Mouse (Mus musculus) layer of hippocampus, postnatal 10 days (tissue): ENCODE measurements around the gene Spen. TPM values are rescaled to one million over a fixed set of nuclear protein-coding genes. Genes with fewer than 3 reads are reported as not detected.

Source experiments
- DNase-seq, 2 experiments: peaks; one replicate each; pipeline ENCODE4 v3.0.0; 2021; ENCODE audit warnings: low spot score in 2 of 2
- total RNA-seq, 2 experiments: library from RNA; stranded (reverse); gene quantifications; 2 replicates each; pipeline ENCODE4 v1.2.3; 2021

Gene Spen
- total RNA-seq, 2 experiments from 2014 or later, result 62.9 to 64.5 TPM

- no peak for DNase-seq
These were observed 114.5 kb downstream of the Spen start for GRCm38 (mm10) chr4:141423691-141424431.

- DNase-seq, result no peak
These were observed 115.1 kb downstream of the Spen start for GRCm38 (mm10) chr4:141423288-141423687.

GRCm38 (mm10) chr4:141422841-141423240 lies 115.6 kb downstream of the Spen start:
- no peak for DNase-seq

- no peak for DNase-seq
These were observed 117.0 kb downstream of the Spen start for GRCm38 (mm10) chr4:141421423-141421822.

GRCm38 (mm10) chr4:141420886-141421285 lies 117.5 kb downstream of the Spen start:
- DNase-seq, result no peak

GRCm38 (mm10) chr4:141420192-141420829 lies 118.1 kb downstream of the Spen start, which contains the start of gene Hspb7:
TSS of gene Hspb7 (plus strand) at chr4:141420779.
- no peak for DNase-seq

GRCm38 (mm10) chr4:141419398-141420191 lies 118.8 kb downstream of the Spen start:
- no peak for DNase-seq

Other genes with a start within 250 kb of the Spen start
- 1 to 10 TPM; 2.5 to 2.7 TPM for gene Epha2, start 237.4 kb downstream of the Spen start, total RNA-seq
- 10 to 100 TPM; 10.2 to 10.3 TPM for gene Fam131c, start 170.4 kb downstream of the Spen start, total RNA-seq
- gene Clcnka, start 139.9 kb downstream of the Spen start, total RNA-seq, result not detected
- not detected for gene Clcnkb, start 122.6 kb downstream of the Spen start, total RNA-seq
- under 1 TPM; 0.11 to 0.16 TPM for gene Hspb7, start 117.8 kb downstream of the Spen start, total RNA-seq
- 1 to 10 TPM; 2.9 to 3.4 TPM for gene Srarp, start 102.5 kb downstream of the Spen start, total RNA-seq
- 10 to 100 TPM; 24.2 to 27.4 TPM for gene Zbtb17, start 93.9 kb downstream of the Spen start, total RNA-seq
- 1 to 10 TPM; 4.6 to 5.0 TPM for gene Fblim1, start 67.5 kb upstream of the Spen start, total RNA-seq
- under 1 TPM; 0.69 to 0.98 TPM for gene Tmem82, start 80.0 kb upstream of the Spen start, total RNA-seq
- gene Slc25a34, start 85.2 kb upstream of the Spen start, total RNA-seq, result 1 to 10 TPM; 2.4 TPM
- gene Plekhm2, start 126.3 kb upstream of the Spen start, total RNA-seq, result 10 to 100 TPM; 55.8 to 57.4 TPM
- gene Rsc1a1, start 147.0 kb upstream of the Spen start, total RNA-seq, result 1 to 10 TPM in 1 of 2 experiments, under 1 TPM in 1; 0.87 to 1.6 TPM
- 10 to 100 TPM; 31.1 to 31.9 TPM for gene Ddi2, start 184.8 kb upstream of the Spen start, total RNA-seq
- not detected for gene Agmat, start 208.1 kb upstream of the Spen start, total RNA-seq